Mouse (Mus musculus) cerebellum, adult 2 months (tissue): Measurements from ENCODE around the gene Ldlrap1. TPM values are rescaled to one million over a fixed set of nuclear protein-coding genes. Genes with fewer than 3 reads are reported as not detected.

ENCODE experiments used
- DNase-seq, 2 experiments: peaks; one replicate each; pipeline ENCODE4 v3.0.0; 2021
- H3K27ac ChIP-seq: fragments of 200-500 bp; 2 replicates; pipeline ENCODE4 v1.5.1; 2012; ENCODE audit warnings: low read length, control low read depth, inconsistent platforms; ENCODE audit not compliant: insufficient read depth
- H3K27me3 ChIP-seq: fragments of 200-500 bp; 2 replicates; pipeline ENCODE4 v1.6.1; 2012; ENCODE audit warnings: inconsistent platforms, mild to moderate bottlenecking, low read length, moderate library complexity; ENCODE audit not compliant: control insufficient read depth, insufficient read depth
- H3K4me1 ChIP-seq: fragments of 200-500 bp; 2 replicates; pipeline ENCODE4 v1.6.1; 2011; ENCODE audit warnings: low read length; ENCODE audit not compliant: control insufficient read depth, insufficient read depth
- H3K4me3 ChIP-seq: fragments of 200-500 bp; replicated peaks from 2 replicates; pipeline ENCODE3; 2011; ENCODE audit warnings: mild to moderate bottlenecking, low read depth, low read length, control low read depth; ENCODE audit not compliant: insufficient read depth
- CTCF ChIP-seq: fragments of 200-500 bp; IDR thresholded peaks from 2 replicates; pipeline ENCODE4 v1.5.1; 2011; ENCODE audit warnings: low read depth, mild to moderate bottlenecking, control low read depth, low read length, moderate library complexity, borderline replicate concordance; ENCODE audit not compliant: insufficient read depth
- POLR2A ChIP-seq: fragments of 200-500 bp; IDR thresholded peaks from 2 replicates; pipeline ENCODE4 v1.6.1; 2011; ENCODE audit warnings: low read length, control low read depth, borderline replicate concordance; ENCODE audit not compliant: insufficient read depth
- WGBS: fragments of 180-500 bp; shearing (Covaris S2); methylation state at CpG from one replicate; pipeline ENCODE4 v1.1.7; 2018; 5-methylcytosine and 5-hydroxymethylcytosine counted together
- polyA plus RNA-seq: library from polyadenylated mRNA; depleted of rRNA; stranded (reverse); fragments of >200 nt; gene quantifications from 2 replicates; pipeline ENCODE4 v1.2.3, GENCODE M21; 2012

Ldlrap1 gene
- polyA plus RNA-seq, 1 experiment, result 16.0 TPM

DNA sequence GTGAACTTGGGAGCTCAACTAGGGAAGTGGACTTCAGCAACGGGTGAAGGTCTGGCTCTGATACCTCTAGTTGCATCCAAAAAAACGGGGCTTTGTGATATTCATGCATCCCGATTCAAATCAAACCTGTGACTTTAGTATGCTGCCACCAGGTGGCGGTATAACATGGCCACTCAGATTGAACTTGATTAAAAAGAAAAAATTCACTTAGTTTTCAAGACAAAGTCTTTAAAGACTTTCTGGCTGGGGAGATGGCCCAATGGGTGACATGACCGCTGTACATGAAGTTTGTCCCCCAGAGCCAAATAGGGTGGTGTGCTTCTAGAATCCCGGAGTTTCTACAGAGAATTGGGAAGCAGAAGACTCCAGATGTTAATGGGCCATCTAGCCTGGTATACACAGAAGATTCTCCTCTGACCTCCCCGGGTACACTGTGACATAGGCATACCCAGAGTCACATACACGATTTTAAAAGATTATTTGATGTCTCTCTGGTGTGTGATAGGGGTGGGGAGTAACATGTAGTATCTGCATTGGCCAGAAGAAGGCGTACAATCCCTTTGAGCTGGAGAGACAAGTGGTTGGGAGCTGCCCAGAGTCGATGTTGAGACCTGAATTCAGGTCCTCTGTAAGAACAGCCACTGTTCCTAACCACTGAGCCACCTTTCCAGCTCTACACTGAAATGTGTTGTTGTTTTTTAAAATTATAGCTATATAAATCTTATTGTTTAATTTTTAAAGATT is 25.6 kb upstream of the Ldlrap1 start:
- Histone ChIP-seq H3K4me1 (peaks cover 31% of the 10 kb centered on the region), H3K27ac (no peak overlapping the region), H3K4me3 (no peak overlapping the region), H3K27me3 (no peaks in the 10 kb centered on the region)
- TF ChIP-seq CTCF (peak; percentile 47; the same call in 1 of the 2 replicates), POLR2A (no peak)
- 39% methylated on average over 10 of the region's 10 CpGs for WGBS
- peak; percentile 50 to 61 for DNase-seq

GRCm38 (mm10) chr4:134791731-134792130 is 23.9 kb upstream of the Ldlrap1 start:
- Histone ChIP-seq H3K27me3 (no peaks in the 10 kb centered on the region), H3K4me1 (peaks cover 16% of the 10 kb centered on the region), H3K4me3 (no peak overlapping the region), H3K27ac (no peak overlapping the region)
- TF ChIP-seq POLR2A, result no peak
- TF ChIP-seq CTCF, result no peak
- WGBS, result 64% methylated on average over 6 of the region's 6 CpGs
- DNase-seq, result no peak

GRCm38 (mm10) chr4:134786946-134787345 is 19.1 kb upstream of the Ldlrap1 start:
- H3K4me1 ChIP-seq, result no peaks in the 10 kb centered on the region
- no peak overlapping the region for H3K27ac ChIP-seq
- H3K27me3 ChIP-seq, result no peaks in the 10 kb centered on the region
- H3K4me3 ChIP-seq, result no peak overlapping the region
- no peak for TF ChIP-seq CTCF
- TF ChIP-seq POLR2A, result no peak
- no peak for DNase-seq
- 64% methylated on average over 10 of the region's 10 CpGs for WGBS

DNA sequence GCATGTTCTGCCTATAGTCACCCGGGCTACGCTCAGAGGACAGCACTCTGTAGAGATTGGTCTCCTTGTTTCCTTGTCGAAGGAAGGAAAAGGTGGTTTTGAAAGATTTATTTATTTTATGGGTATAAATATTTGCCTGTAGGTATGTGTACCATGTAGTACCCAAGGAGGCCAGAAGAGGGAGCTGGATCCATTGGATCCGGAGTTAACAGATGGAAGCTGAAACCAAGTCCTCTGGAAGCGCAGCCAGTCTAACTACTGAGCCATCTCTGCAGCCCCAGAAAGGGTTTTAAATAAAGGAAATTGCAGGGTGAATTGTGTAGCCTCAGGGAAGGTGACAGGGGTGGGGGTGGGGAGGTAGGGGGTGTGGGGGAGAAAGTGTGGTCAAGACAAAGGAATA is 16.9 kb upstream of the Ldlrap1 start:
- DNase-seq, result no peak
- Histone ChIP-seq H3K27ac (no peak overlapping the region), H3K4me1 (no peaks in the 10 kb centered on the region), H3K4me3 (no peak overlapping the region), H3K27me3 (no peaks in the 10 kb centered on the region)
- TF ChIP-seq CTCF (peak; percentile 14; the same call in 1 of the 2 replicates), POLR2A (no peak)
- 66% methylated on average over 5 of the region's 5 CpGs for WGBS

- Histone ChIP-seq H3K27me3 (no peaks in the 10 kb centered on the region), H3K4me3 (no peak overlapping the region), H3K4me1 (peaks cover 4% of the 10 kb centered on the region), H3K27ac (no peak overlapping the region)
- WGBS, result 44% methylated on average over 14 of the region's 14 CpGs
- DNase-seq, result no peak
- TF ChIP-seq POLR2A (no peak), CTCF (no peak)
These were observed 11.5 kb upstream of the Ldlrap1 start for GRCm38 (mm10) chr4:134779136-134779934.

DNA sequence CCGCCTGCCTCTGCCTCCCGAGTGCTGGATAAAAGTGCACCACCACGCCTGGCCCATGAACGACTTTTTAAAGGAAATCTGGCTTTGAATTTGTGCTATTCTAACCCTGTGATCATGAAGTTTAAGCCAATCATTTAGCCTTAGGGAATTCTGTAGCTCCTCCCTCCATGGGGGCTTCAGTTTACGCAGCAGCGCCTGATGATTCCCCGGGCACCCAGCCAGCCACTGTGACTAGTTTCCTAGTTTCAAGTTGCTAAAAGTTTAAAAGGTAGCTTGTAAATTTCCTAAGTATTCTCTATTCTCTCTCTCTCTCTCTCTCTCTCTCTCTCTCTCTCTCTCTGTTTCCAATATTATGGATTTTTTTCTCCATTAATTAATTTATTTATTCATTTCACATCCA is 8.4 kb upstream of the Ldlrap1 start:
- no peak overlapping the region for H3K4me3 ChIP-seq
- H3K27ac ChIP-seq, result no peak overlapping the region
- 69% methylated on average over 7 of the region's 7 CpGs for WGBS
- no peaks in the 10 kb centered on the region for H3K27me3 ChIP-seq
- TF ChIP-seq POLR2A, result no peak
- no peak for TF ChIP-seq CTCF
- DNase-seq, result no peak
- H3K4me1 ChIP-seq, result peaks cover 24% of the 10 kb centered on the region

DNA sequence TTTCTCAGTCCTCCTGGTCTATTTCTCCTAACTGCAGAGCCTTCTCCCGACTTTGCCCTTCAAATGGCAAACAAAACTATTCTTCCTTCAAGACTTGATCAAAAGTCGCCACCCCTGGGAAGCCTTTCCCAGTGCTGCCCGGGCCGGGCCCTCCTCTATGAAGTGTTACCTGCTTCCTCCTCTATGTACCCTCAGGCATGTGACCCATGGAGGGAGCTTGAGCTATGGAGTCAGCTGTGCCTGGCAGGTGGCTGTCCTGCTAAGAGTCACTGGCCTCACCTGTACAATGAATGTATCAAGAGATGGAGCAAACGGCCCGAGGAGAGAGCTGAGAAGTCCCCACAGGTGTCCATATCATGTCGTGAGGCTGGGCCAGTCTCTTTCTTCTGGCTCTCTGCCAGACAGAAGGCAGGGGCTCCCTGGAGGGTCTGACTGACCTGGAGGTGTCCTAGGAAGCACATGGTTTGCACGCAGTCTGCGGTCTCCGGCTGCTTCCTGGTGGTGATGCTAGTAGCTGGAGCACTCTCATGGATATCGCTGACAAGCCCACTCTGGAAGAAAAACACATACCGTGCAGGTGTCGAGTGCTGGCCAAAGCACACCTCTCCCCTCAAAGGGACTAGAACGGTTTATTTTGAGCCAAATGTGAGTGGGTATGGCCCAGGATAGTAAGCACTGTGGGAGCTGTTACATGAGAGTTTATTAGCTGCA is 7.6 kb upstream of the Ldlrap1 start:
- no peak overlapping the region for H3K4me3 ChIP-seq
- DNase-seq, result no peak
- H3K4me1 ChIP-seq, result peaks cover 27% of the 10 kb centered on the region
- H3K27me3 ChIP-seq, result no peaks in the 10 kb centered on the region
- 57% methylated on average over 14 of the region's 14 CpGs for WGBS
- H3K27ac ChIP-seq, result no peak overlapping the region
- no peak for TF ChIP-seq POLR2A
- TF ChIP-seq CTCF, result no peak

- no peak overlapping the region for H3K4me3 ChIP-seq
- no peak for DNase-seq
- H3K4me1 ChIP-seq, result peaks cover 33% of the 10 kb centered on the region
- no peaks in the 10 kb centered on the region for H3K27me3 ChIP-seq
- no peak overlapping the region for H3K27ac ChIP-seq
- 88% methylated on average over 6 of the region's 6 CpGs for WGBS
- TF ChIP-seq POLR2A, result no peak
These were observed 6.3 kb upstream of the Ldlrap1 start for GRCm38 (mm10) chr4:134774126-134774525.
